Mouse (Mus musculus): Measurements from ENCODE around the gene Dll3. TPM values are rescaled to one million over a fixed set of nuclear protein-coding genes. Genes with fewer than 3 reads are reported as not detected.
"Not testable (repeated sequence)": the region's sequence is repeated elsewhere in the genome, so short reads cannot be mapped to it uniquely, and the experiment has no call there.

Gene Dll3
- polyA plus RNA-seq, 1 experiment from 2014 or later: 90.0 TPM

GRCm38 (mm10) chr7:28267129-28268041 is 34.7 kb downstream of the Dll3 start, which contains the start of gene Eid2:
Gene Eid2 (plus strand): TSS chr7:28267881.
- ATAC-seq (ENCODE audit: low FRiP score) (peak; percentile 92), DNase-seq (ENCODE audit: low spot score, missing footprints) (peak; percentile 98)
- Histone ChIP-seq H3K9ac (ENCODE audit: low read length) (peak within 1 kb of the TSS; percentile 98), H3K9me3 (ENCODE audit: control insufficient read depth, low read length) (no peaks in the 10 kb centered on the region; the same call in 1 of the 2 replicates), H3K27me3 (ENCODE audit: control insufficient read depth, insufficient read depth, low read length) (no peaks in the 10 kb centered on the region), H3K36me3 (ENCODE audit: control insufficient read depth, insufficient read depth, low read length) (peaks cover 8% of the 10 kb centered on the region; the same call in 1 of the 2 replicates), H3K4me3 (ENCODE audit: low read depth, low read length) (peak within 1 kb of the TSS; percentile 93), H3K4me1 (ENCODE audit: control insufficient read depth, insufficient read depth, low read length) (0 out of 2 replicates have a peak, but pooled peaks cover 6% of the 10 kb centered on the region), H3K4me2 (peak within 1 kb of the TSS; percentile 64), H3K27ac (ENCODE audit: low read depth, low read length) (peak within 1 kb of the TSS; percentile 86)
- 7% methylated on average over 56 of the region's 57 CpGs for WGBS

- no peaks in the 10 kb centered on the region for H3K27me3 ChIP-seq (ENCODE audit: control insufficient read depth, insufficient read depth, low read length)
- H3K9ac ChIP-seq (ENCODE audit: low read length): no peak overlapping the region
- no peaks in the 10 kb centered on the region; the same call in 1 of the 2 replicates for H3K9me3 ChIP-seq (ENCODE audit: control insufficient read depth, low read length)
- no peak overlapping the region for H3K4me3 ChIP-seq (ENCODE audit: low read depth, low read length)
- ATAC-seq (ENCODE audit: low FRiP score): no peak
- peaks cover 3% of the 10 kb centered on the region; the same call in 1 of the 2 replicates for H3K36me3 ChIP-seq (ENCODE audit: control insufficient read depth, insufficient read depth, low read length)
- 93% methylated on average over 13 of the region's 13 CpGs for WGBS
- 0 out of 2 replicates have a peak, but pooled peaks cover 6% of the 10 kb centered on the region for H3K4me1 ChIP-seq (ENCODE audit: control insufficient read depth, insufficient read depth, low read length)
- H3K27ac ChIP-seq (ENCODE audit: low read depth, low read length): no peak overlapping the region
- DNase-seq (ENCODE audit: low spot score, missing footprints): no peak
- H3K4me2 ChIP-seq: no peak overlapping the region
These were observed 36.6 kb downstream of the Dll3 start for GRCm38 (mm10) chr7:28265391-28265790.

GRCm38 (mm10) chr7:28263786-28264185 is 38.3 kb downstream of the Dll3 start:
- Histone ChIP-seq H3K36me3 (ENCODE audit: control insufficient read depth, insufficient read depth, low read length) (no peaks in the 10 kb centered on the region), H3K4me1 (ENCODE audit: control insufficient read depth, insufficient read depth, low read length) (0 out of 2 replicates have a peak, but pooled peaks cover 5% of the 10 kb centered on the region), H3K4me3 (ENCODE audit: low read depth, low read length) (no peak overlapping the region), H3K4me2 (no peak overlapping the region), H3K9me3 (ENCODE audit: control insufficient read depth, low read length) (no peaks in the 10 kb centered on the region), H3K9ac (ENCODE audit: low read length) (no peak overlapping the region), H3K27ac (ENCODE audit: low read depth, low read length) (no peak overlapping the region), H3K27me3 (ENCODE audit: control insufficient read depth, insufficient read depth, low read length) (no peaks in the 10 kb centered on the region)
- 8% methylated on average over 15 of the region's 15 CpGs for WGBS
- peak; percentile 92 for DNase-seq (ENCODE audit: low spot score, missing footprints)
- ATAC-seq (ENCODE audit: low FRiP score): no peak

- Histone ChIP-seq H3K27me3 (ENCODE audit: control insufficient read depth, insufficient read depth, low read length) (no peaks in the 10 kb centered on the region), H3K9me3 (ENCODE audit: control insufficient read depth, low read length) (no peaks in the 10 kb centered on the region), H3K9ac (ENCODE audit: low read length) (no peak overlapping the region), H3K4me1 (ENCODE audit: control insufficient read depth, insufficient read depth, low read length) (no peaks in the 10 kb centered on the region), H3K27ac (ENCODE audit: low read depth, low read length) (no peak overlapping the region), H3K4me3 (ENCODE audit: low read depth, low read length) (no peak overlapping the region), H3K36me3 (ENCODE audit: control insufficient read depth, insufficient read depth, low read length) (no peaks in the 10 kb centered on the region), H3K4me2 (no peak overlapping the region)
- ATAC-seq (ENCODE audit: low FRiP score): no peak
- 48% methylated on average over 5 of the region's 5 CpGs for WGBS
- no peak for DNase-seq (ENCODE audit: low spot score, missing footprints)
These were observed 39.2 kb downstream of the Dll3 start for GRCm38 (mm10) chr7:28262861-28263260.

GRCm38 (mm10) chr7:28255476-28255875 is 46.6 kb downstream of the Dll3 start:
- H3K27me3 ChIP-seq (ENCODE audit: control insufficient read depth, insufficient read depth, low read length): no peaks in the 10 kb centered on the region
- 82% methylated on average over 6 of the region's 6 CpGs for WGBS
- DNase-seq (ENCODE audit: low spot score, missing footprints): peak; percentile 66

GRCm38 (mm10) chr7:28254591-28254990 is 47.4 kb downstream of the Dll3 start:
- DNase-seq (ENCODE audit: low spot score, missing footprints) (no peak), ATAC-seq (ENCODE audit: low FRiP score) (no peak)
- WGBS: 89% methylated on average over 6 of the region's 6 CpGs
- Histone ChIP-seq H3K9ac (ENCODE audit: low read length) (no peak overlapping the region), H3K27ac (ENCODE audit: low read depth, low read length) (no peak overlapping the region), H3K27me3 (ENCODE audit: control insufficient read depth, insufficient read depth, low read length) (no peaks in the 10 kb centered on the region), H3K4me3 (ENCODE audit: low read depth, low read length) (no peak overlapping the region), H3K4me2 (no peak overlapping the region), H3K9me3 (ENCODE audit: control insufficient read depth, low read length) (peaks cover 2% of the 10 kb centered on the region; the same call in 1 of the 2 replicates), H3K36me3 (ENCODE audit: control insufficient read depth, insufficient read depth, low read length) (no peaks in the 10 kb centered on the region), H3K4me1 (ENCODE audit: control insufficient read depth, insufficient read depth, low read length) (no peaks in the 10 kb centered on the region)

More at GRCm38 (mm10) chr7:28255476-28255875, 46.6 kb downstream of the Dll3 start:
- Histone ChIP-seq H3K4me2 (no peak overlapping the region), H3K4me3 (ENCODE audit: low read depth, low read length) (no peak overlapping the region), H3K27ac (ENCODE audit: low read depth, low read length) (no peak overlapping the region), H3K4me1 (ENCODE audit: control insufficient read depth, insufficient read depth, low read length) (no peaks in the 10 kb centered on the region), H3K9me3 (ENCODE audit: control insufficient read depth, low read length) (peaks cover 2% of the 10 kb centered on the region; the same call in 1 of the 2 replicates), H3K36me3 (ENCODE audit: control insufficient read depth, insufficient read depth, low read length) (no peaks in the 10 kb centered on the region), H3K9ac (ENCODE audit: low read length) (no peak overlapping the region)
- no peak for ATAC-seq (ENCODE audit: low FRiP score)

GRCm38 (mm10) chr7:28251976-28252375 is 50.1 kb downstream of the Dll3 start:
- DNase-seq (ENCODE audit: low spot score, missing footprints) (no peak), ATAC-seq (ENCODE audit: low FRiP score) (no peak)
- no peak overlapping the region for H3K4me2 ChIP-seq
- no peaks in the 10 kb centered on the region for H3K27me3 ChIP-seq (ENCODE audit: control insufficient read depth, insufficient read depth, low read length)
- no peak overlapping the region for H3K27ac ChIP-seq (ENCODE audit: low read depth, low read length)
- no peaks in the 10 kb centered on the region for H3K4me1 ChIP-seq (ENCODE audit: control insufficient read depth, insufficient read depth, low read length)
- 87% methylated on average over 17 of the region's 17 CpGs for WGBS
- H3K4me3 ChIP-seq (ENCODE audit: low read depth, low read length): no peak overlapping the region
- H3K9me3 ChIP-seq (ENCODE audit: control insufficient read depth, low read length): peaks cover 2% of the 10 kb centered on the region; the same call in 1 of the 2 replicates
- no peaks in the 10 kb centered on the region for H3K36me3 ChIP-seq (ENCODE audit: control insufficient read depth, insufficient read depth, low read length)
- H3K9ac ChIP-seq (ENCODE audit: low read length): no peak overlapping the region

- Histone ChIP-seq H3K27me3 (ENCODE audit: control insufficient read depth, insufficient read depth, low read length) (no peaks in the 10 kb centered on the region), H3K9me3 (ENCODE audit: control insufficient read depth, low read length) (no peaks in the 10 kb centered on the region; the same call in 1 of the 2 replicates), H3K9ac (ENCODE audit: low read length) (no peak overlapping the region), H3K4me1 (ENCODE audit: control insufficient read depth, insufficient read depth, low read length) (no peaks in the 10 kb centered on the region), H3K27ac (ENCODE audit: low read depth, low read length) (no peak overlapping the region), H3K4me2 (no peak overlapping the region), H3K36me3 (ENCODE audit: control insufficient read depth, insufficient read depth, low read length) (no peaks in the 10 kb centered on the region), H3K4me3 (ENCODE audit: low read depth, low read length) (no peak overlapping the region)
- WGBS: 92% methylated on average over 3 of the region's 3 CpGs
- ATAC-seq (ENCODE audit: low FRiP score) (no peak), DNase-seq (ENCODE audit: low spot score, missing footprints) (no peak)
These were observed 53.1 kb downstream of the Dll3 start for GRCm38 (mm10) chr7:28248957-28249356.

GRCm38 (mm10) chr7:28243943-28244342 is 58.1 kb downstream of the Dll3 start:
- not testable (repeated sequence) for H3K27ac ChIP-seq (ENCODE audit: low read depth, low read length); ATAC-seq (ENCODE audit: low FRiP score); H3K27me3 ChIP-seq (ENCODE audit: control insufficient read depth, insufficient read depth, low read length); H3K4me1 ChIP-seq (ENCODE audit: control insufficient read depth, insufficient read depth, low read length); H3K4me2 ChIP-seq; H3K9ac ChIP-seq (ENCODE audit: low read length); H3K9me3 ChIP-seq (ENCODE audit: control insufficient read depth, low read length); DNase-seq (ENCODE audit: low spot score, missing footprints); H3K36me3 ChIP-seq (ENCODE audit: control insufficient read depth, insufficient read depth, low read length); H3K4me3 ChIP-seq (ENCODE audit: low read depth, low read length)
- WGBS: 61% methylated on average over 2 of the region's 2 CpGs
